Mouse (Mus musculus): Measurements from ENCODE around the gene Mcidas. TPM values are rescaled to one million over a fixed set of nuclear protein-coding genes. Genes with fewer than 3 reads are reported as not detected.

The Mcidas gene
- polyA plus RNA-seq (2011; ENCODE audit: insufficient read depth, insufficient read length, low read depth, missing spikeins), result not detected in 2 replicates

DNA sequence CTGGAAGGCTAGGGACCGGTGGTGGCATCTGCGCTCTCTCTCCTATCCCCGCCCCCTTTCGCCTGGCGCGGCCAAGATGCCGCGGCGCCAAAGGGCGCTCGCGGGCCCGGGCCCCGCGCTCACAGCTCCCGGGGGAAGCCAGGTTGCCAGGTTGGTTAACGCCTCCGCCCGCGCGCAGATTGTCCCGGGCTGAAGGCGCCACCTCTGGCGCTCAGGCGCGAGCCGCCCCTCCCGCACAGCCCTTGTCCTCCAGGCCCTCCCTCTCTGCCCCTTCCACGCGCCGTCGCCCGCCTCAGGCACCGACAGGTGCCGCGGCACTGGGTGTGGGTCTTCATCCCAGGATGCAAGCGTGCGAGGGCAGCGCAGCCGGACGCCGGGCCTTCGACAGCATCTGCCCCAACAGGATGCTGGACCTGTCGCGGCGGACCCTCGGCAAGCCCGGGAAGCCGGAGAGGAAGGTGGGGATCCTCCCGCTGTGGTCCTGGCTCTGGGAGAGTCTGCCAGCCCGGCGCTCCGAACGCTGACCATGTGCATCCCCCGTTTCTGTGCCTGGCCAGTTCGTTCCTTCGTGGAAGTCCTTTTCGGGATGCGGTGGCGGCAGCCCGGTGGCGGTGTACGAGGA is at the start of gene Mcidas:
TSS of gene Mcidas (plus strand) at position 315 of the 622 bp plus-strand sequence.
- no peak for TF ChIP-seq CTCF (IDR thresholded peaks at IDR 0.05; ENCODE audit: low read depth, low read length)
- TF ChIP-seq POLR2A (IDR thresholded peaks at IDR 0.05; ENCODE audit: insufficient read depth, low read length), result no peak
- no peak for TF ChIP-seq EP300 (IDR thresholded peaks at IDR 0.05; ENCODE audit: insufficient read depth, low read depth, low read length)
- Histone ChIP-seq H3K36me3 (ENCODE audit: control insufficient read depth, insufficient read depth, low read length, poor library complexity, severe bottlenecking) (no peaks in the 10 kb centered on the region), H3K27me3 (ENCODE audit: control insufficient read depth, insufficient read depth, low read length, poor library complexity, severe bottlenecking) (peaks cover 19% of the 10 kb centered on the region), H3K9me3 (replicated peaks; ENCODE audit: control insufficient read depth, insufficient read depth, low read length, poor library complexity, severe bottlenecking) (no peaks in the 10 kb centered on the region), H3K4me3 (ENCODE audit: low read depth, low read length) (peak within 1 kb of the TSS; percentile 79), H3K27ac (ENCODE audit: insufficient read depth, low read length) (no peak within 1 kb of the TSS), H3K4me1 (ENCODE audit: control insufficient read depth, insufficient read depth, low read length) (no peaks in the 10 kb centered on the region), H3K9ac (ENCODE audit: low read depth, poor library complexity, severe bottlenecking) (peak within 1 kb of the TSS; percentile 31)

DNA sequence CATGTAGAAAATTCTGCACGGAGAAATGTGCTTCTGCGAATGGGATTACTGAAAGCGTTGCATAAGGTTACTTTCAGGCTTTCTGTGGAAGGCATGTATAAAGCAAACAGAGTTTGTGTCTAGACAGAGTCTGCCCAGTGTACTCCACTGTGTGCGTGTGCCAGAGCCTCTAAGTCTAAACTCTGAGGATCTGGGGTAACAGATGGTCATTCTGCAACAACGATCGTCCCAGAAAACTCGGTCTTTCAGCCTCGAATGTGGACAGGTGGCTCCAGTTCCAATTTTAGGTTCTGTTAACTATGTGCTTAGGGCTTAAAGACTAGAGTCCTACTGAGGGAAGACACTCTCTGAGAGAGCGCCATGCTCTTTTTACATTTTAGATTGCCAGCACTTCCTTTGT is 48.3 kb upstream of the Mcidas start:
- H3K27ac ChIP-seq (ENCODE audit: insufficient read depth, low read length), result no peak overlapping the region
- H3K9me3 ChIP-seq (replicated peaks; ENCODE audit: control insufficient read depth, insufficient read depth, low read length, poor library complexity, severe bottlenecking), result no peaks in the 10 kb centered on the region
- TF ChIP-seq POLR2A (IDR thresholded peaks at IDR 0.05; ENCODE audit: insufficient read depth, low read length), result no peak
- TF ChIP-seq EP300 (IDR thresholded peaks at IDR 0.05; ENCODE audit: insufficient read depth, low read depth, low read length), result no peak
- no peak for TF ChIP-seq CTCF (IDR thresholded peaks at IDR 0.05; ENCODE audit: low read depth, low read length)
- no peaks in the 10 kb centered on the region for H3K27me3 ChIP-seq (ENCODE audit: control insufficient read depth, insufficient read depth, low read length, poor library complexity, severe bottlenecking)
- no peak overlapping the region for H3K4me3 ChIP-seq (ENCODE audit: low read depth, low read length)
- H3K36me3 ChIP-seq (ENCODE audit: control insufficient read depth, insufficient read depth, low read length, poor library complexity, severe bottlenecking), result peaks cover 24% of the 10 kb centered on the region
- H3K4me1 ChIP-seq (ENCODE audit: control insufficient read depth, insufficient read depth, low read length), result no peaks in the 10 kb centered on the region
- no peak overlapping the region for H3K9ac ChIP-seq (ENCODE audit: low read depth, poor library complexity, severe bottlenecking)

DNA sequence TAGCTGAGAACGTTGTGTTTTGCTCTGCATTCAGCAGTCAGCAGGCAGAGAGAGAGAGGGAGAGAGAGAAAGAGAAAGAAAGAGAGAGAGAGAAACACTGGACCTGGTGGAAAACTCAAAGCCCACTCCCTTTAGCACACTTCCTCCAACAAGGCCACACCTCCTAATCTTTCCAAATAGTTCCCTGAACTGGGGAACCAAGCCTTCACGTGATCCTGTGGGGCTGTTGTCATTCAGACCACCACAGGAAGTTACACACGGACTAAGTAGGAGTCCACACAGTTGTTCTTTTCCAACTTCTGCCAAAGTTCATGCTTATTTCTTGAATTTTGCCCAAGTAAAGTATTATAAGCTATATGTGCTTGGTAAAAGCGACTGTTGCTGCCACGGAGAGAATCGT is 47.7 kb upstream of the Mcidas start:
- Histone ChIP-seq H3K27me3 (ENCODE audit: control insufficient read depth, insufficient read depth, low read length, poor library complexity, severe bottlenecking) (no peaks in the 10 kb centered on the region), H3K27ac (ENCODE audit: insufficient read depth, low read length) (no peak overlapping the region), H3K36me3 (ENCODE audit: control insufficient read depth, insufficient read depth, low read length, poor library complexity, severe bottlenecking) (peaks cover 24% of the 10 kb centered on the region), H3K4me3 (ENCODE audit: low read depth, low read length) (no peak overlapping the region), H3K9ac (ENCODE audit: low read depth, poor library complexity, severe bottlenecking) (no peak overlapping the region), H3K9me3 (replicated peaks; ENCODE audit: control insufficient read depth, insufficient read depth, low read length, poor library complexity, severe bottlenecking) (no peaks in the 10 kb centered on the region), H3K4me1 (ENCODE audit: control insufficient read depth, insufficient read depth, low read length) (no peaks in the 10 kb centered on the region)
- no peak for TF ChIP-seq POLR2A (IDR thresholded peaks at IDR 0.05; ENCODE audit: insufficient read depth, low read length)
- TF ChIP-seq EP300 (IDR thresholded peaks at IDR 0.05; ENCODE audit: insufficient read depth, low read depth, low read length), result no peak
- no peak for TF ChIP-seq CTCF (IDR thresholded peaks at IDR 0.05; ENCODE audit: low read depth, low read length)

DNA sequence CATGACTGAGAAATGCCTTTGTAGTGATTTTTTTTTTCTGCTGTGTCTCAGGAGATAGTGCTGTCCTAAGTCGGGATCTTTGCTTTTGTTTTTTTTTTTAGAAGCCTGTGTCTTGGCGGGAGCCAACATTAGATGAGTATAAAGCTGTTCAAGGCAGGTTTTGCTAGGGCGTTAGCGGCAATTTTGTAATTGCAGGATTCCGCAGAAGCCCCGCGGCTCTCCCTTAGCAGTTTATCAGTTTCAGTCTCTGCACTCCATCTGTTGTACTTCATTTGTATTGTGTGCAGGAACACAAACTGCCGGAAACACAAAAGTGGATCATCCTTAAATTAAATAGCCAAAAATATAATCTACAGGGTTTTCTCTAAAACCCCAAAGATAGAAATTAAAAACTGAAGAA is 39.6 kb upstream of the Mcidas start:
- H3K9me3 ChIP-seq (replicated peaks; ENCODE audit: control insufficient read depth, insufficient read depth, low read length, poor library complexity, severe bottlenecking), result no peaks in the 10 kb centered on the region
- H3K27me3 ChIP-seq (ENCODE audit: control insufficient read depth, insufficient read depth, low read length, poor library complexity, severe bottlenecking), result no peaks in the 10 kb centered on the region
- no peak overlapping the region for H3K9ac ChIP-seq (ENCODE audit: low read depth, poor library complexity, severe bottlenecking)
- no peaks in the 10 kb centered on the region for H3K4me1 ChIP-seq (ENCODE audit: control insufficient read depth, insufficient read depth, low read length)
- TF ChIP-seq CTCF (IDR thresholded peaks at IDR 0.05; ENCODE audit: low read depth, low read length), result no peak
- no peak for TF ChIP-seq EP300 (IDR thresholded peaks at IDR 0.05; ENCODE audit: insufficient read depth, low read depth, low read length)
- TF ChIP-seq POLR2A (IDR thresholded peaks at IDR 0.05; ENCODE audit: insufficient read depth, low read length), result no peak
- peaks cover 33% of the 10 kb centered on the region for H3K36me3 ChIP-seq (ENCODE audit: control insufficient read depth, insufficient read depth, low read length, poor library complexity, severe bottlenecking)
- H3K4me3 ChIP-seq (ENCODE audit: low read depth, low read length), result no peak overlapping the region
- H3K27ac ChIP-seq (ENCODE audit: insufficient read depth, low read length), result no peak overlapping the region

DNA sequence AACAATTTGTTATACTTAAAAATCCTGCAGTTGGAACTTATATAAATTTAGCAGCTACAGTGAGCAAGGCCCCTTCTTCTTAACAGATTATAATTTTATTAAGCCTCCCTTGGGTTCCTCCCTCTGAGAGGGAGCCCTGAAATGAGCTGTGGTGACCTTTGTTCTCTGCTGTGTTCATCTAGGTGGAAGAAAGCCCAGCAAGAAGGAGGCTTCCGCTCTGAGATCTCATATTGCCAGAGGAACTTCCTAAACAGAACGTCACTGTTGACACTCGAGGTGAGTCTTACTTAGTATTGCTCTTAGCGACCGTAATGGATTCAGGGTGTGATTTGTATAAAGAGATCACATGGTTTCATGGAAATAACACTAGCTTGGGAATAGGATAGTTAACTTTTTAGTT is 30.6 kb upstream of the Mcidas start:
- Histone ChIP-seq H3K27me3 (ENCODE audit: control insufficient read depth, insufficient read depth, low read length, poor library complexity, severe bottlenecking) (no peaks in the 10 kb centered on the region), H3K27ac (ENCODE audit: insufficient read depth, low read length) (no peak overlapping the region), H3K4me3 (ENCODE audit: low read depth, low read length) (no peak overlapping the region), H3K4me1 (ENCODE audit: control insufficient read depth, insufficient read depth, low read length) (no peaks in the 10 kb centered on the region), H3K9ac (ENCODE audit: low read depth, poor library complexity, severe bottlenecking) (no peak overlapping the region), H3K9me3 (replicated peaks; ENCODE audit: control insufficient read depth, insufficient read depth, low read length, poor library complexity, severe bottlenecking) (no peaks in the 10 kb centered on the region), H3K36me3 (ENCODE audit: control insufficient read depth, insufficient read depth, low read length, poor library complexity, severe bottlenecking) (peaks cover 30% of the 10 kb centered on the region)
- no peak for TF ChIP-seq POLR2A (IDR thresholded peaks at IDR 0.05; ENCODE audit: insufficient read depth, low read length)
- TF ChIP-seq CTCF (IDR thresholded peaks at IDR 0.05; ENCODE audit: low read depth, low read length), result no peak

DNA sequence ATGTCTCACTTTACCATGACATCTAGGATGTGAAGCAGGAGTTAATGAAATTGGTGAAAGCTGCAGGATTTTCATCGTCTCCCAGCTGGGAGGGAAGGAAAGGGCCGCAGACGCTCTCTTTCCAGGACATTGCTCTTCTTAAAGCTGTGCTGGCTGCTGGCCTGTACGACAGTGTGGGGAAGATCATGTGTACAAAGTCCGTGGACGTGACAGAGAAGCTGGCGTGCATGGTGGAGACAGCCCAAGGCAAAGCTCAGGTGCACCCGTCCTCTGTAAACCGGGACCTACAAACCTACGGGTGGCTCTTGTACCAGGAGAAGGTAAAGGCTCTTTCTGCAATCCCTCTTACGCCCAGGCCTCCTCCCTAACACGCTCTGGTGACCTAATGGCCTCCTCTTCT is 29.2 kb upstream of the Mcidas start:
- Histone ChIP-seq H3K27me3 (ENCODE audit: control insufficient read depth, insufficient read depth, low read length, poor library complexity, severe bottlenecking) (no peaks in the 10 kb centered on the region), H3K4me1 (ENCODE audit: control insufficient read depth, insufficient read depth, low read length) (no peaks in the 10 kb centered on the region), H3K36me3 (ENCODE audit: control insufficient read depth, insufficient read depth, low read length, poor library complexity, severe bottlenecking) (peaks cover 27% of the 10 kb centered on the region), H3K4me3 (ENCODE audit: low read depth, low read length) (no peak overlapping the region), H3K27ac (ENCODE audit: insufficient read depth, low read length) (no peak overlapping the region), H3K9me3 (replicated peaks; ENCODE audit: control insufficient read depth, insufficient read depth, low read length, poor library complexity, severe bottlenecking) (no peaks in the 10 kb centered on the region), H3K9ac (ENCODE audit: low read depth, poor library complexity, severe bottlenecking) (no peak overlapping the region)
- TF ChIP-seq EP300 (IDR thresholded peaks at IDR 0.05; ENCODE audit: insufficient read depth, low read depth, low read length) (no peak), POLR2A (IDR thresholded peaks at IDR 0.05; ENCODE audit: insufficient read depth, low read length) (no peak), CTCF (IDR thresholded peaks at IDR 0.05; ENCODE audit: low read depth, low read length) (no peak)
